8 mouse cellular contexts compared by ENCODE assay signal in the genomic region with DNA sequence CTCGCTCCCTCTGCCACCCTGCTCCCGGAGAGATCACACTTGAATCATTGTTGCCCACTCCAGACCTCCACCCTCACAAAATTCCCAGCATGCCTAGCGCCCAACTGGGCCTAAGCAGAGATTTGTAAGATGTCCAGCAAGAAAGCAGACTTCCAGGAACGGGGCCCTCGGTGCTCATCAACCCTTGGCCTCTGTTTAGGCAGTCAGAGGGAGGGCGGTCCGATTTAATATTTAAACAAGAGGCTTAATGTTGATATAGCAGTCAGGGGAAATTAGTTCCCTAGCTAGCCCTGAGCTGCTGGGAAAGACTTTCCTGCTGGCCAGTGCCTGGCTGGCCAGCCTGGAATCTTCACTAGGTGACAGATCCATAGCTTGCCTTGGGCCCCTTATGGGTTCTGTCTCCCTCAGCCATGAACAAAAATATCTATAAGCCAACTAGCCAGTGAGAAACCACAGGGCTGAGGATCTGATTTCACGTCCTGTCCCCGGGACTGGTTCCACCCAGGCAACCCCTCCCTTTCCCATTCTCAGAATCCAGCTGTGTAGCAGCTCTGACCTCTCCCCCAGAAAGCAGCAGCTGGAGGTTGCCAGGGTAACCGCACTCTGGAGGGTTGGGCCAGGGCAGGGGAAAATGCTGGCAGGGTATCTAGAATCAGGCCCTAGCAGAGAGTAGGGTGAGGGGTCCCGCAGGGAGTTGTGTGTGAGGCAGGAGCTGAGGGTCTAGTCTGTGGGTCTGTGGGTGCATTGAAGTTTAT. TPM values are rescaled to one million over a fixed set of nuclear protein-coding genes. Genes with fewer than 3 reads are reported as not detected.
DNase-seq lines count a peak whose midpoint lies in the region; ATAC-seq and TF ChIP-seq lines count a peak whose summit lies in the region.

No protein-coding gene starts in this region.

- POLR2A ChIA-PET in Patski (lab: Charles Lee) = interaction anchor here (1.1 to 1.9 kb wide), 2 partner anchors 10 kb away, joined by 3 to 4 read pairs; no protein-coding TSS in a partner anchor

- in situ Hi-C loops in Patski (cut with MboI; ENCODE audit: low pct_unique_long_range_greater_than_20kb) = loop anchor here (5.0 kb wide), 2 partner anchors 51 to 74 kb away; partner anchors contain the start of gene Cyb5r3

- 0 out of 2 replicates have a peak overlapping the region, but pooled peaks have one; percentile 6 for H3K4me2 ChIP-seq in lung, embryonic 15.5 days

- ATAC-seq in Patski = peak; percentile 29
- ATAC-seq in lung, embryonic 15.5 days (ENCODE audit: borderline replicate concordance, extremely low read depth, low FRiP score, low TSS enrichment) = peak; percentile 95

- no peaks in the 10 kb centered on the region for H3K36me3 ChIP-seq in kidney, adult 2 months (ENCODE audit: control insufficient read depth, insufficient read depth, low read length)
- H3K36me3 ChIP-seq in lung, embryonic 15.5 days = no peaks in the 10 kb centered on the region

- WGBS in kidney, adult 2 months = 21% methylated on average over 11 of the region's 11 CpGs
- 13% methylated on average over 11 of the region's 11 CpGs for WGBS in lung, embryonic 15.5 days

- CTCF ChIA-PET in Patski (lab: Charles Lee) = interaction anchor here (0.9 kb wide), 1 partner anchor 76 kb away, joined by 3 read pairs; no protein-coding TSS in a partner anchor

- H3K9me3 ChIP-seq in lung, embryonic 15.5 days = no peaks in the 10 kb centered on the region; the same call in 1 of the 2 replicates

- no peak overlapping the region for H3K9ac ChIP-seq in lung, embryonic 15.5 days

- H3K27me3 ChIP-seq in Patski = no peaks in the 10 kb centered on the region
- H3K27me3 ChIP-seq in kidney, adult 2 months (replicated peaks; ENCODE audit: control insufficient read depth, insufficient read depth, low read length) = no peaks in the 10 kb centered on the region
- H3K27me3 ChIP-seq in lung, embryonic 15.5 days = no peaks in the 10 kb centered on the region

- no peak for TF ChIP-seq POLR2A in kidney, adult 2 months (IDR thresholded peaks at IDR 0.05; ENCODE audit: low read depth, low read length)

- H3K4me3 ChIP-seq in kidney, adult 2 months (ENCODE audit: insufficient read depth, low read depth, low read length) = no peak overlapping the region
- H3K4me3 ChIP-seq in lung, embryonic 15.5 days = no peak overlapping the region

- peak; percentile 58 for DNase-seq in Patski (ENCODE audit: low read depth, low spot score)
- peak; percentile 79 for DNase-seq in embryo, embryonic 10 days (ENCODE audit: low spot score)
- peak; percentile 87 for DNase-seq in heart, adult 8-10 months (ENCODE audit: low spot score)
- peak; percentile 94 for DNase-seq in kidney, adult 2 months
- peak; percentile 57 for DNase-seq in retina, embryonic 14.5 days (ENCODE audit: low spot score)
- DNase-seq in frontal cortex, adult 2 months (ENCODE audit: extremely low spot score in 1 of 2, low spot score in 1 of 2) = no peak
- DNase-seq in layer of hippocampus, adult 8-10 months (ENCODE audit: low spot score in 2 of 2) = no peak

- peak overlapping the region; percentile 68 for H3K27ac ChIP-seq in kidney, adult 2 months (ENCODE audit: insufficient read depth, low read depth, low read length)
- peak overlapping the region; percentile 90 for H3K27ac ChIP-seq in lung, embryonic 15.5 days

- no peak for TF ChIP-seq CTCF in Patski (IDR thresholded peaks at IDR 0.05)
- TF ChIP-seq CTCF in kidney, adult 2 months (conservative IDR thresholded peaks at IDR 0.05; ENCODE audit: insufficient read depth, insufficient read length, low read depth, low read length) = no peak

- H3K4me1 ChIP-seq in kidney, adult 2 months (ENCODE audit: control insufficient read depth, insufficient read depth, low read length) = peaks cover 19% of the 10 kb centered on the region
- peaks cover 25% of the 10 kb centered on the region for H3K4me1 ChIP-seq in lung, embryonic 15.5 days

RNA-seq across cellular contexts. Expression of gene A4galt, which starts 28.2 kb away (rescaled TPM):
- 0.46 TPM for polyA plus RNA-seq in Patski (2021)
- 1 to 10 TPM; 4.2 to 8.7 (median 5.8) TPM for total RNA-seq in heart, adult 8-10 months (2022)
- 53.5 and 56.0 TPM in 2 replicates for polyA plus RNA-seq in kidney, adult 2 months (2012; rRNA removed)
- 3.5 and 3.6 TPM in 2 replicates for polyA plus RNA-seq in lung, embryonic 15.5 days (2015; fragmentation: Nextera tagmentation; extraction: Ambion mirVana)
- 5.0 and 6.7 TPM in 2 replicates for polyA plus RNA-seq in frontal cortex, adult 2 months (2012; rRNA removed)
- total RNA-seq in layer of hippocampus, adult 8-10 months (2022) = 1 to 10 TPM; 3.7 to 4.5 (median 4.3) TPM

RNA-seq across cellular contexts. Expression of gene Cyb5r3, which starts 51.0 kb away (rescaled TPM):
- polyA plus RNA-seq in Patski (2021) = 466 TPM
- 100 to 1,000 TPM in 2 of 4 experiments, 10 to 100 TPM in 2; 81.4 to 113 (median 96.2) TPM for total RNA-seq in heart, adult 8-10 months (2022)
- polyA plus RNA-seq in kidney, adult 2 months (2012; rRNA removed) = 197 and 230 TPM in 2 replicates
- polyA plus RNA-seq in lung, embryonic 15.5 days (2015; fragmentation: Nextera tagmentation; extraction: Ambion mirVana) = 139 and 155 TPM in 2 replicates
- polyA plus RNA-seq in frontal cortex, adult 2 months (2012; rRNA removed) = 62.2 and 64.4 TPM in 2 replicates
- 10 to 100 TPM; 70.0 to 98.9 (median 81.6) TPM for total RNA-seq in layer of hippocampus, adult 8-10 months (2022)

Comparison
In these comparisons a context has a peak if more than half of its experiments do, and no peak if none do; other contexts are left out.
1. DNase-seq: peak in Patski (single experiment), embryo, embryonic 10 days (single experiment), heart, adult 8-10 months (single experiment), kidney, adult 2 months (single experiment) and retina, embryonic 14.5 days (single experiment); none in frontal cortex, adult 2 months (0 of 2) and layer of hippocampus, adult 8-10 months (0 of 2).